Mouse (Mus musculus): ENCODE results near the gene Ints7. TPM values are rescaled to one million over a fixed set of nuclear protein-coding genes. Genes with fewer than 3 reads are reported as not detected.

Ints7 gene
- polyA plus RNA-seq, 2 experiments: 39.9 to 61.8 TPM

- 53% methylated on average over 8 of the region's 8 CpGs for WGBS
- no peak for ATAC-seq (ENCODE audit: low FRiP score, low read depth)
- TF ChIP-seq POLR2A (IDR thresholded peaks at IDR 0.05; ENCODE audit: borderline replicate concordance, extremely low read depth, insufficient read depth, insufficient read length): no peak
Observed at GRCm38 (mm10) chr1:191662899-191663500, 87.6 kb downstream of the Ints7 start.

GRCm38 (mm10) chr1:191663603-191664002, 88.2 kb downstream of the Ints7 start:
- Histone ChIP-seq H3K4me1 (ENCODE audit: control insufficient read depth, insufficient read depth, low read length) (peaks cover 14% of the 10 kb centered on the region), H3K27ac (replicated peaks; ENCODE audit: low read depth, low read length) (no peak overlapping the region), H3K4me2 (replicated peaks; ENCODE audit: low read depth, low read length, severe bottlenecking) (no peak overlapping the region), H3K9me3 (ENCODE audit: control insufficient read depth, low read length) (no peaks in the 10 kb centered on the region), H3K4me3 (replicated peaks; ENCODE audit: low read length) (no peak overlapping the region), H3K27me3 (ENCODE audit: control insufficient read depth, insufficient read depth, low read length) (no peaks in the 10 kb centered on the region), H3K36me3 (ENCODE audit: control insufficient read depth, insufficient read depth, low read length) (no peaks in the 10 kb centered on the region), H3K9ac (ENCODE audit: low read depth, low read length, severe bottlenecking) (no peak overlapping the region)
- DNase-seq (ENCODE audit: low spot score): no peak
- TF ChIP-seq POLR2A (IDR thresholded peaks at IDR 0.05; ENCODE audit: borderline replicate concordance, extremely low read depth, insufficient read depth, insufficient read length): no peak
- WGBS: 90% methylated on average over 6 of the region's 6 CpGs
- no peak for ATAC-seq (ENCODE audit: low FRiP score, low read depth)

More at GRCm38 (mm10) chr1:191662899-191663500, 87.6 kb downstream of the Ints7 start:
- H3K27ac ChIP-seq (replicated peaks; ENCODE audit: low read depth, low read length): no peak overlapping the region
- H3K36me3 ChIP-seq (ENCODE audit: control insufficient read depth, insufficient read depth, low read length): no peaks in the 10 kb centered on the region
- H3K9ac ChIP-seq (ENCODE audit: low read depth, low read length, severe bottlenecking): no peak overlapping the region
- no peaks in the 10 kb centered on the region for H3K9me3 ChIP-seq (ENCODE audit: control insufficient read depth, low read length)
- no peaks in the 10 kb centered on the region for H3K27me3 ChIP-seq (ENCODE audit: control insufficient read depth, insufficient read depth, low read length)
- no peak overlapping the region for H3K4me2 ChIP-seq (replicated peaks; ENCODE audit: low read depth, low read length, severe bottlenecking)
- DNase-seq (ENCODE audit: low spot score): no peak
- no peak overlapping the region for H3K4me3 ChIP-seq (replicated peaks; ENCODE audit: low read length)
- peaks cover 13% of the 10 kb centered on the region for H3K4me1 ChIP-seq (ENCODE audit: control insufficient read depth, insufficient read depth, low read length)

- Histone ChIP-seq H3K27ac (replicated peaks; ENCODE audit: low read depth, low read length) (no peak overlapping the region), H3K4me2 (replicated peaks; ENCODE audit: low read depth, low read length, severe bottlenecking) (no peak overlapping the region), H3K9ac (ENCODE audit: low read depth, low read length, severe bottlenecking) (no peak overlapping the region), H3K36me3 (ENCODE audit: control insufficient read depth, insufficient read depth, low read length) (no peaks in the 10 kb centered on the region), H3K27me3 (ENCODE audit: control insufficient read depth, insufficient read depth, low read length) (no peaks in the 10 kb centered on the region), H3K4me1 (ENCODE audit: control insufficient read depth, insufficient read depth, low read length) (0 out of 2 replicates have a peak, but pooled peaks cover 6% of the 10 kb centered on the region), H3K9me3 (ENCODE audit: control insufficient read depth, low read length) (no peaks in the 10 kb centered on the region), H3K4me3 (replicated peaks; ENCODE audit: low read length) (no peak overlapping the region)
- TF ChIP-seq POLR2A (IDR thresholded peaks at IDR 0.05; ENCODE audit: borderline replicate concordance, extremely low read depth, insufficient read depth, insufficient read length): no peak
- WGBS: 85% methylated on average over 11 of the region's 11 CpGs
- DNase-seq (ENCODE audit: low spot score) (no peak), ATAC-seq (ENCODE audit: low FRiP score, low read depth) (no peak)
Observed at GRCm38 (mm10) chr1:191666351-191666750, 90.9 kb downstream of the Ints7 start.

GRCm38 (mm10) chr1:191668030-191668429, 92.6 kb downstream of the Ints7 start:
- H3K27ac ChIP-seq (replicated peaks; ENCODE audit: low read depth, low read length): no peak overlapping the region
- H3K9me3 ChIP-seq (ENCODE audit: control insufficient read depth, low read length): no peaks in the 10 kb centered on the region
- H3K27me3 ChIP-seq (ENCODE audit: control insufficient read depth, insufficient read depth, low read length): no peaks in the 10 kb centered on the region
- 46% methylated on average over 9 of the region's 9 CpGs for WGBS
- H3K9ac ChIP-seq (ENCODE audit: low read depth, low read length, severe bottlenecking): no peak overlapping the region
- peak; percentile 84 for ATAC-seq (ENCODE audit: low FRiP score, low read depth)
- no peaks in the 10 kb centered on the region for H3K36me3 ChIP-seq (ENCODE audit: control insufficient read depth, insufficient read depth, low read length)
- H3K4me2 ChIP-seq (replicated peaks; ENCODE audit: low read depth, low read length, severe bottlenecking): no peak overlapping the region
- no peak for TF ChIP-seq POLR2A (IDR thresholded peaks at IDR 0.05; ENCODE audit: borderline replicate concordance, extremely low read depth, insufficient read depth, insufficient read length)
- no peak overlapping the region for H3K4me3 ChIP-seq (replicated peaks; ENCODE audit: low read length)
- H3K4me1 ChIP-seq (ENCODE audit: control insufficient read depth, insufficient read depth, low read length): 0 out of 2 replicates have a peak, but pooled peaks cover 6% of the 10 kb centered on the region
- peak; percentile 73 for DNase-seq (ENCODE audit: low spot score)

Other genes starting within 250 kb of the Ints7 start
- gene Tmem206, start 249.7 kb upstream of the Ints7 start, polyA plus RNA-seq (2012; rRNA removed): 14.5 and 15.1 TPM in 2 replicates
- gene Tmem206, start 249.7 kb upstream of the Ints7 start, polyA plus RNA-seq (2014; fragmentation: Nextera tagmentation; extraction: Ambion mirVana): 16.7 and 21.3 TPM in 2 replicates
- 39.4 and 40.1 TPM in 2 replicates for gene Ppp2r5a, start 172.4 kb upstream of the Ints7 start, polyA plus RNA-seq (2012; rRNA removed)
- 30.3 and 34.1 TPM in 2 replicates for gene Ppp2r5a, start 172.4 kb upstream of the Ints7 start, polyA plus RNA-seq (2014; fragmentation: Nextera tagmentation; extraction: Ambion mirVana)
- 27.3 and 30.0 TPM in 2 replicates for gene Dtl, start 92 bp upstream of the Ints7 start, polyA plus RNA-seq (2012; rRNA removed)
- gene Dtl, start 92 bp upstream of the Ints7 start, polyA plus RNA-seq (2014; fragmentation: Nextera tagmentation; extraction: Ambion mirVana): 42.9 and 47.0 TPM in 2 replicates
- gene Lpgat1, start 142.2 kb downstream of the Ints7 start, polyA plus RNA-seq (2012; rRNA removed): 24.7 and 24.8 TPM in 2 replicates
- gene Lpgat1, start 142.2 kb downstream of the Ints7 start, polyA plus RNA-seq (2014; fragmentation: Nextera tagmentation; extraction: Ambion mirVana): 39.9 and 45.4 TPM in 2 replicates
- gene Nek2, start 245.8 kb downstream of the Ints7 start, polyA plus RNA-seq (2012; rRNA removed): 11.4 and 12.8 TPM in 2 replicates
- 25.8 and 26.2 TPM in 2 replicates for gene Nek2, start 245.8 kb downstream of the Ints7 start, polyA plus RNA-seq (2014; fragmentation: Nextera tagmentation; extraction: Ambion mirVana)